Mouse (Mus musculus) embryonic facial prominence, embryonic 11.5 days (tissue): ENCODE results near the gene Tgfb3. TPM values are rescaled to one million over a fixed set of nuclear protein-coding genes. Genes with fewer than 3 reads are reported as not detected.

ENCODE experiments used
- ATAC-seq: fragments of 200-750 bp; cut with Nextera tagmentation; replicated peaks from 2 replicates; pipeline ENCODE4 v1.8.0; 2017; ENCODE audit warnings: low read depth; ENCODE audit not compliant: insufficient number of reproducible peaks, low FRiP score, low TSS enrichment
- DNase-seq: peaks from one replicate; pipeline ENCODE4 v3.0.0-alpha.2; 2015; ENCODE audit warnings: low spot score
- H3K27ac ChIP-seq: fragments of 300-500 bp; sonication (generic); replicated peaks from 2 replicates; pipeline ENCODE4 v1.5.1; 2014; ENCODE audit warnings: mild to moderate bottlenecking, low read depth, low read length, control low read depth
- H3K27me3 ChIP-seq: fragments of 300-500 bp; sonication (generic); 2 replicates; pipeline ENCODE4 v1.6.1; 2014; ENCODE audit warnings: mild to moderate bottlenecking, low read length, moderate library complexity, mixed read lengths; ENCODE audit not compliant: control insufficient read depth, insufficient read depth
- H3K36me3 ChIP-seq: fragments of 300-500 bp; sonication (generic); replicated peaks from 2 replicates; pipeline ENCODE4 v1.6.1; 2014; ENCODE audit warnings: low read depth, mild to moderate bottlenecking, low read length, moderate library complexity, mixed read lengths; ENCODE audit not compliant: control insufficient read depth, insufficient read depth
- H3K4me1 ChIP-seq: fragments of 300-500 bp; sonication (generic); 2 replicates; pipeline ENCODE4 v1.6.1; 2014; ENCODE audit warnings: low read length, mixed read lengths; ENCODE audit not compliant: control insufficient read depth, insufficient read depth
- H3K4me2 ChIP-seq: fragments of 300-500 bp; sonication (generic); 2 replicates; pipeline ENCODE4 v1.6.1; 2014; ENCODE audit warnings: low read depth, mild to moderate bottlenecking, control low read depth, low read length, moderate library complexity
- H3K4me3 ChIP-seq: fragments of 300-500 bp; sonication (generic); 2 replicates; pipeline ENCODE4 v1.5.1; 2014; ENCODE audit warnings: low read depth, low read length, control low read depth
- H3K9ac ChIP-seq: fragments of 300-500 bp; sonication (generic); replicated peaks from 2 replicates; pipeline ENCODE4 v1.6.1; 2014; ENCODE audit warnings: mild to moderate bottlenecking, control low read depth, low read length
- H3K9me3 ChIP-seq: fragments of 300-500 bp; sonication (generic); replicated peaks from 2 replicates; pipeline ENCODE4 v1.6.1; 2016; ENCODE audit warnings: mild to moderate bottlenecking, low read length, inconsistent platforms, mixed read lengths; ENCODE audit not compliant: control insufficient read depth
- WGBS: fragments of 180-500 bp; shearing (Covaris S2); extraction: QIAGEN DNeasy Blood & Tissue Kit; methylation state at CpG from one replicate; pipeline ENCODE4 v1.1.7; 2014; 5-methylcytosine and 5-hydroxymethylcytosine counted together
- polyA plus RNA-seq: library from polyadenylated mRNA; unstranded; fragments of >200 nt; fragmentation: Nextera tagmentation; extraction: Ambion mirVana; gene quantifications from 2 replicates; pipeline ENCODE4 v1.2.1, GENCODE M21; 2014

Tgfb3 gene
- 12.1 and 13.1 TPM in 2 replicates for polyA plus RNA-seq

DNA sequence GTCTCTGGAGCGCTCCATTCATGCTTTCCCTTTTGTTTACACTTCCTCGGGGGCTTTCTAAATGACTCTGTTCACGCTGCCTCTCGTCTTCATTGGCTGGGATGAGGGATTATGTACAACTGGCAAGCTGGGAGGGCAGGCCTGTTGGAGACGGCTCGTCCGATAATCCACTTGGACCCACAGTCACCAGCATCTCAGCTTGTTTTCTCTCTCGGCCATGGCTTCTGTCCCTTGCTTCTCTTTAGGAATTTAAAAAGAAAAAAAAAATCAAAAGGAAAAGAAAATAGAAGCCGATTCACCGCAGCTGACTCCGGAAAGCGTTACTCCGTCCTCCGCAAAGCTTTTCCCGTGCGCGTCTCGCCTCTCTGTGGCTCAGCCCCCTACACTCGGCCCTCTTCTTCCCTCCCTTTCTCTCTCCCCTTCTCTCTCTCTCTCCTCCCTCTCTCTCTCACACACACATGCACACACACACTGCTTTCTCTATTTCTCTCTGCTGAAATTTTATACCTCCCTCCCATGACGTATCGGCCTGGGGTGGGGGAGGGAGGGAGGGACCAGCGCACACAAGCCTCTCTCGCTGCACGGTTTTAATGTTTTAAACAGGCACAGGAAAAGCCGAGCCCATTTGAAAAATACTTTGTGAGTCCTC lies at the start of gene Tgfb3:
Gene Tgfb3 (minus strand): TSS at position 489 of the 649 bp plus-strand sequence.
- ATAC-seq (peak; percentile 71), DNase-seq (peak; percentile 80)
- Histone ChIP-seq H3K9ac (peak within 1 kb of the TSS; percentile 75), H3K4me3 (peak within 1 kb of the TSS; percentile 53), H3K4me2 (peak within 1 kb of the TSS; percentile 81), H3K9me3 (no peaks in the 10 kb centered on the region), H3K4me1 (no peaks in the 10 kb centered on the region; the same call in 1 of the 2 replicates), H3K27ac (peak within 1 kb of the TSS; percentile 89), H3K36me3 (no peaks in the 10 kb centered on the region; the same call in 1 of the 2 replicates), H3K27me3 (no peaks in the 10 kb centered on the region)
- under 1% methylated on average over 25 of the region's 25 CpGs for WGBS

DNA sequence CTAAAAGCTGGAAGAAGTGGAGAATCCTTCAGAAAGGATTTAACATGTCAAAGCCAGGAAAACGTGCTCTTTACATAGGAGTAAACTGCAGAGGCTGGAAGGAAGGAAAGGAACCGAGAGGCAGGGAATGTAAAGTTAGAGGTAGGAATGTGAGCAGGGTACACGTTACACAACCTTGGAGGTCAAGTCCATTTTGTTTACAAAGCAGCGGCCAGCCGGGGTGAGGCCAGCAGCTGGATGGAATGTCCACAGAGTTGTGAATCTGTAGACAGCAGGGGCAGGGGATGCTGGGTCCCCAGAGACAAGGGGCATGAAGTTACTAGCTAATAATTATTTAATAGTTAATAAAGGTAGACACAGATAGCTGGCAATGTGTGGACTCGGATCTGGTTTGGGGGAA lies 49.3 kb upstream of the Tgfb3 start:
- Histone ChIP-seq H3K4me1 (no peaks in the 10 kb centered on the region), H3K36me3 (no peaks in the 10 kb centered on the region), H3K27me3 (no peaks in the 10 kb centered on the region), H3K9me3 (no peaks in the 10 kb centered on the region), H3K27ac (no peak overlapping the region), H3K4me2 (no peak overlapping the region), H3K9ac (no peak overlapping the region), H3K4me3 (no peak overlapping the region)
- DNase-seq = no peak
- 74% methylated on average over 6 of the region's 6 CpGs for WGBS
- no peak for ATAC-seq

DNA sequence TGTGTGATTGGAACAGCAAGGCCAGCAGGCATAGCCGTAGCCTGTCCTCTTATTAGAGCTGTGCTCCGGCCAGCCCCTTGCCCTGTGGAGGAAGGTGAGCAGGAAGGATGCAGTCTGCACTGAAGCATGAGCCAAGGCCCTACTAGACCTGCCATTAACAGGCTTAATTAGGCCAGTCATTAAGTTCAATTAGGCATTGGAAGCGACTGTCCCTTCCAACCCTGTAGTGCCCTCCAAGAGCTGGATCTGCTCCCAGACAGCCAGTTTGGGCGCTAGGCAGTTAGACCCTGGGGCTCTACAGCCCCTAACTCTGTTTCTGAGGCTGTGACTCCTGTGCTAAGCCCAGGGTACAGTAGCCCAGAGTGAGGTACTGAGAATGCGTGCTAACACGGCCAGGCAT lies 45.2 kb upstream of the Tgfb3 start:
- no peak overlapping the region for H3K4me3 ChIP-seq
- no peaks in the 10 kb centered on the region for H3K4me1 ChIP-seq
- no peak for ATAC-seq
- H3K4me2 ChIP-seq = no peak overlapping the region
- no peak overlapping the region for H3K27ac ChIP-seq
- H3K27me3 ChIP-seq = no peaks in the 10 kb centered on the region
- no peaks in the 10 kb centered on the region for H3K36me3 ChIP-seq
- no peak for DNase-seq
- 69% methylated on average over 6 of the region's 6 CpGs for WGBS
- H3K9ac ChIP-seq = no peak overlapping the region
- H3K9me3 ChIP-seq = no peaks in the 10 kb centered on the region

DNA sequence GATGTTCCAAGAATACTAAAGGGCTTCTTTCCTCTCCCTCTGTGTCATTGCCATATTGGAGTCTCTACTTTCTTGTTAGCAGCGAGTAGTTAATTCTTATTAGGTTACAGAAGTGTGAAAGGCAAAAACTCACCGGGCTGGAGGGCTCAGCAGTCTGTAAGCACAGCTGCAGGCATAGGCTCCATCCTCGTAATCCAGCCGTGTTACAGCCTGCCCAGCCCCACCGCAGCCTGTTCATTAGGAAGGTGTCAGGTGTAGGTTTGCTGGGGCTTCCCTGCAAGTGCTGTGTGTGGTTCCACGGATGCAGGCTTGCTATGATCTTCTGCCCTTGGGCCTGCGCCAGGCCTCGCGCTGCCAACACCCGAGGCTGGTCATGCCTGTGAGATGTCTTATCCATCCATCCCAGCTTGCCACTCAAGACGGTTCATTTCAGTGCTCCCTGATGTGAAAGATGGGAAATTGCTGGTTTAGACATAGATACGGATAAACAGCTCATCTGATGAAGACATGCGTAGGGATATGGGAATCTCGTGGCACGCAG lies 37.5 kb upstream of the Tgfb3 start:
- no peak overlapping the region for H3K4me2 ChIP-seq
- H3K4me1 ChIP-seq = no peaks in the 10 kb centered on the region
- no peak overlapping the region for H3K9ac ChIP-seq
- DNase-seq = no peak
- no peaks in the 10 kb centered on the region for H3K27me3 ChIP-seq
- ATAC-seq = no peak
- WGBS = 86% methylated on average over 15 of the region's 15 CpGs
- H3K36me3 ChIP-seq = no peaks in the 10 kb centered on the region
- no peaks in the 10 kb centered on the region for H3K9me3 ChIP-seq
- no peak overlapping the region for H3K27ac ChIP-seq
- no peak overlapping the region for H3K4me3 ChIP-seq

DNA sequence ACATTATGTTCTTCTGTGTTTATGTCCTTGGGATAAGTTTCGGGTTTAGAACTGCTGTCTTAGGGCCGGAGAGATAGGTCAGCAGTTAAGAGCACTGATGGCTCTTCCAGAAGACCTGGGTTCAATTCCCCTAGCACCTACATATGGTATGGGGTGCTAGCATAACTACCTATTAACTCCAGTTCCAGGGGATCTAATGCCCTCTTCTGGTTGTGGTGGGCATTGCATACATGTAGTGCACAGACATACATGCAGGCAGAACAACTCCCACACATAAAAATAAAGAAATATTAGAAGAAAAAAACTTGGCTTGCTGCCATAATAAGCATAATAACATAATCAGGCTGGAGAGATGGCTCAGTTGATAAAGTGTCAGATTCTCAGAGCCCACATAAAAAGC lies 31.8 kb upstream of the Tgfb3 start:
- no peaks in the 10 kb centered on the region for H3K27me3 ChIP-seq
- no peak for DNase-seq
- no peak overlapping the region for H3K4me2 ChIP-seq
- ATAC-seq = no peak
- no peaks in the 10 kb centered on the region for H3K9me3 ChIP-seq
- no peaks in the 10 kb centered on the region for H3K4me1 ChIP-seq
- no peak overlapping the region for H3K9ac ChIP-seq
- no peaks in the 10 kb centered on the region for H3K36me3 ChIP-seq
- no peak overlapping the region for H3K27ac ChIP-seq
- H3K4me3 ChIP-seq = no peak overlapping the region
- 97% methylated on average over 2 of the region's 2 CpGs for WGBS

DNA sequence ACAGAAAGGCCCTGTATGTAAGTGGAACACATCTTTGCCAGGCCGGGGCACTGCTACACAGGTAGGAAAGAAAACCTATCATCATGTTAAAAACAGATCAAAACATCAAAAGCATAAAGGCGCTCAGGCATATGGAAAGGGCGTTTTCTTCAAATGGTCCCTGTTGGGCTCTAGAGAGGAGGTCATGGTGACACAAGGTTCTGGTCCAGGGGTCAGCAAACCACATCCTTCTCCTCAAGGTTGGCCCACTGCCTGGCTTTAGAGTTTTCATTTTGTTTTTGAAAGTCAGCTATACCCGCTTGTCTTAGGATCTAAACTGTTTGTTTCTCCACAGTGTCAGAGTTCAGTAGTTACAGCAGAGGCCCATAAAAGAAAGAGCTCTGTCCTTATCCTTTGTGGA lies 30.7 kb upstream of the Tgfb3 start:
- ATAC-seq = no peak
- no peak overlapping the region for H3K9ac ChIP-seq
- no peak overlapping the region for H3K4me3 ChIP-seq
- H3K9me3 ChIP-seq = no peaks in the 10 kb centered on the region
- 87% methylated on average over 4 of the region's 4 CpGs for WGBS
- no peak overlapping the region for H3K27ac ChIP-seq
- no peak overlapping the region for H3K4me2 ChIP-seq
- H3K4me1 ChIP-seq = no peaks in the 10 kb centered on the region
- no peaks in the 10 kb centered on the region for H3K36me3 ChIP-seq
- DNase-seq = no peak
- no peaks in the 10 kb centered on the region for H3K27me3 ChIP-seq

DNA sequence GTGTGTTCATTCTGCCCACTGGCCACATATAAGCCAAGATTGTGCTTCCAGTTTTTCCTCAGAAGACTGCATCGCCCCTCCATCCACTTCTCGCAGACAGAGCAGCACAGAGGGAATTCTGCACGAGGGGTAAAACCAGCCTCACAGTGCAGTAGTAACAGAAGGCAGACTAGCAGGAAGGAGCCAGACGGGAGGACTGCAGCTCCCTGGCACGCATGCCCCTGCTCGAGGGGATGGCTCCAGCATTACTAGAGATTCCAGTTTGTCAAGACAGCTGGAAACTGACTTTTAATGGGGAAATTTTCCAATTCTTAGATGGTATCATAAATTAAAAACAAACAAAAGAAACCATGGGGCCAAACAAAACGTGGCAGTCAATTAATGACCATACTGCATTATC lies 28.8 kb upstream of the Tgfb3 start:
- Histone ChIP-seq H3K27me3 (no peaks in the 10 kb centered on the region), H3K27ac (no peak overlapping the region), H3K36me3 (no peaks in the 10 kb centered on the region), H3K9me3 (no peaks in the 10 kb centered on the region), H3K4me3 (no peak overlapping the region), H3K4me1 (no peaks in the 10 kb centered on the region), H3K4me2 (no peak overlapping the region), H3K9ac (no peak overlapping the region)
- ATAC-seq (no peak), DNase-seq (no peak)
- WGBS = 62% methylated on average over 7 of the region's 7 CpGs

DNA sequence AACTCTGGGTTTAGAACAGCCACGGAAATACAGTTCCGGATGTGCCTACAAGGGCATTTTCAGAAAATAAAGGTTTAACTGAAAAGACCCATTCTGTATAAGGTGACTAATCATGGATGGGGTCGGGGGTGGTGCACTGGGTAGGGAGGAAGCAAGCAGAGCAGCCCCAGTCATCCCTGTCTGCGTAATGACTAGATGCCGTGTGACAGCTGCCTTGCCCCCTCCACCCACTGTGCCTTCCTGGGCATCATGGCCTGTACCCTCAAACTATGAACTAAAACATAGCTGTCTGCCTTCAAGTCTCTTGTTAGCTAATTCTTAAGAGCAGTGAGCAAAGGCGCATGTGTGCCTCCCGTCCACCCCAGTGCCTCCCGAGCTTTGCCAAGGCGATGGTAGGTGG lies 27.2 kb upstream of the Tgfb3 start:
- ATAC-seq = no peak
- no peak for DNase-seq
- no peaks in the 10 kb centered on the region for H3K4me1 ChIP-seq
- H3K27me3 ChIP-seq = no peaks in the 10 kb centered on the region
- H3K9ac ChIP-seq = no peak overlapping the region
- 93% methylated on average over 9 of the region's 9 CpGs for WGBS
- H3K4me2 ChIP-seq = no peak overlapping the region
- no peak overlapping the region for H3K4me3 ChIP-seq
- H3K27ac ChIP-seq = no peak overlapping the region
- H3K36me3 ChIP-seq = no peaks in the 10 kb centered on the region
- H3K9me3 ChIP-seq = no peaks in the 10 kb centered on the region
